Mouse (Mus musculus) urinary bladder, postnatal 0 days (tissue): ENCODE measurements around the gene Olfr548-ps1. TPM values are rescaled to one million over a fixed set of nuclear protein-coding genes. Genes with fewer than 3 reads are reported as not detected.

Source experiments
- polyA plus RNA-seq: library from polyadenylated mRNA; unstranded; fragments of >200 nt; fragmentation: Nextera tagmentation; extraction: Ambion mirVana; gene quantifications from 2 replicates; pipeline ENCODE4 v1.2.1, GENCODE M21; 2015

The Olfr548-ps1 gene
- not detected in 2 replicates for polyA plus RNA-seq

DNA sequence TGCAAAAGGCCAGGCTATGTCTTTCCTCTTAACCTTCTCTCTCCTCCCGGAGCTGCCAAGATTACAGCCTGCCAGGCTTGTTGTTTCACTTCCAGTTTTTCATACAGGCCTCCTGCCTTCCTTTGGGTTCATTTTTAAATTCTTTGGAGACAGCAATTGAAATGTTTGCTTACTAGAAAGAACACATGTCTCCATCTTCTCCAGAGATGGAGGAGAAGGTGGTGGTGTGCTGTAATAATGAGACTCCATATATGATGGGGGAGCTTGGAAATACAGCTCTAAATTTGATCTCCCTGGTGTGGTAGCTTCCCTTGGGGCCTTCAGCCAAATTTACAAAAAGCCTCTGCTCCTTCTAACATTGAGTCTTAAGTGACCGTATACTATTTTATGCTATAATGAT is at the start of gene Olfr548-ps1:
Olfr548-ps1 (plus strand) TSS at position 301 of the 400 bp plus-strand sequence.

DNA sequence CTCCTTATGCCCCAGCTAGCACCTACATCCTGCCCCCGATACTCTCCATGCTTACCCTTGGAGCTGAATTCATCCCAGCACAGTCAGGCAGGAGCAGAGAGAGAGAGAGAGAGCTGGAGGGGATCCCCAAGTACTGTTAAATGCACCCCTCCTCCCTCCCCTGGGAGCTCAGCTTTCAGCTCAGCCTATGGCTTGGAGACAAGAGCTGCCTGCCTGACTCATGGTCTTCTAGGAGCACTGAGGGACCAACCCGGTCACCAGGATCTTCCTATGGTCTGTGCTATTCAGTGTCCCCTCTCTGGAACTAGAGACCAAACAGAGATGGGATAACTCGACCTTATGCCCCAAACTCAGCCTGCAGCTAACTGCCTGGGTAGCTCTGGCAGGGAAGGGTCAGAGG is 41.2 kb upstream of the Olfr548-ps1 start, which contains the start of gene Olfr545:
Olfr545 (minus strand) TSS at position 101 of the 400 bp plus-strand sequence.

DNA sequence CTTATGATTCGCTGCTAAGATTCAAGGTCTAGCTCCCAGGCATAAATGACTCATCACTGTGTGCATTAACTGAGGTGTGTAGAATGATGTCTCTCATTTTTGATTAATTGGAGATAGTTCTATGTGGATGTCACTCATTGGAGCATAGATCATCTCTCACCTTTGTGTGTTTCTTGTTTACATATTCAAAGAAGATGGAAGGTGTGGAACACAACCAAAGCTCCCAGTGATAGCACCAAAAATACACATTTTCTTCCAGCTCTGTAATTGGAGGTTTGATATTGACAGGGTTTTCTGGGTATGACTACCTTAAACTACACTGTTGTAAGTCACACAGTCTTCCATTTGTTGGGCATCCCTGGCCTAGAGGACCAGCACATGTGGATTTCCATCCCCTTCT is 6.2 kb upstream of the Olfr548-ps1 start, which contains the start of gene Olfr547:
Olfr547 (plus strand) TSS at position 301 of the 400 bp plus-strand sequence.

DNA sequence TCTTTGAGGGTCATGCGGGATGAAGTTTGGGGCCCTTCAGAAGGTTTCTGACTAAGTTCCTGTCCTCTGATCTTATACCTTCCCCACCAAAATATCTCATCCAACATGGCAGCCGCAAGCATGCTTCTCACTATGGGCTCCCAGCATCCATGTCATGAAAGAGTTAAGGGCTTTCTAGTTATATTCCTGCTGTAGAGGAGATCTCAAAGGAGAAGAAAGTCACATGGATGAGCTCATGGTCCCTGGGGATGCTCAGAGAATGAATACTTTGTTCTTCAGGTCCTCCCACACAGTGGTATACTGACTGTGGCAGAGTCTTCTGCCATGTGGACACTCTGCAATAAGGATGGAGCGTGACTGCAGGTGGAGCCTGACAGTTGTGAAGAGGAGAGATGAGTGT is 8.9 kb downstream of the Olfr548-ps1 start, which contains the start of gene Olfr549:
Olfr549 (plus strand) TSS at position 301 of the 400 bp plus-strand sequence.

DNA sequence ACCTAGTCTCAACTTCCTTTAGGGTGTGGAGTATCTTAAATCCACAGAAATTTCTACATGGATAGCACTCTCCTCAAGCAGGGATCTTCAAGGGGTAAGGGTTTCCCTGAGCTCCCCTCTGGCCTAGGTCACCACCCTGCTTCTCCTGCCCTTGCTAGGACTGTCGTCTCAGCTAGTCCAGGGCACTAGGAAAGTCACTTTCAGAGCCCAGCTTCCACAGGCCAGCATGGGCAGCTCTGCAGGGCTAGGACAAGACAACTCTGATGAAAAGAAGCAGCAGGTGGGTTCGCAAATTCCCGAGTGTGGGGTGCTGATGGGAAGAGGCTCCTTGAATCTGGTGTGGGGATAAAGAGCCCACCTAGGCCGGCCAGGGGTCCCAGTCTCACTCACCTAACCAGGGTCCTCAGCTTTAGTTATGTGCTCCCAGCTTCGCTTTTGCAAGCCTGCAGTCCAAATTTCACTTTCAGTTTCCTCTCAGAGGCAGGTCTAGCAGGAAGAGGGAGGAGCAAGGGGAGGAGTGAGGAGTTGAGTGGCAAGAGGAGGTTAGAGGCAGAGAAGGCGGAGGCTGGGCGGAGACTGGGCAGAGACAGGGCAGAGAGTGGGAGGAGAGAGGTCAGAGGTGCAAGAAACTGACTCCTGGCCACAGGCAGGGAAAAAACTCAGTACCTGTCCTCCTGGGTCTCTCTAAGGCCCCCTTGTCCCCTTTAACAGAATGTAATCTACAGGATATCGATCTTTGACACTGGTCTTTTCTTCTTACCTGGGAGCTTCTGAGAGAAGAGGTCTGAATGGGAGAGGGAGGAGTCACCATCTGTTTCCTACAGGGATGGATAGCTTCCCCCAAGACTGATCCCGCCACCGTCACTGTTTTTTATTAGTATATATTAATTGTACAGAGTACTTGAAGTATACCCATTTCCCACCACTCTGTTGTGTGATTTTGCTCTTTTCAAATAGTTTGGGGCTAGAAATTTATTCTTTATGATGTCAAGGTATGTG is 24.6 kb downstream of the Olfr548-ps1 start, which contains the start of gene Trim21:
Trim21 (minus strand) TSS at position 488 of the 999 bp plus-strand sequence.

DNA sequence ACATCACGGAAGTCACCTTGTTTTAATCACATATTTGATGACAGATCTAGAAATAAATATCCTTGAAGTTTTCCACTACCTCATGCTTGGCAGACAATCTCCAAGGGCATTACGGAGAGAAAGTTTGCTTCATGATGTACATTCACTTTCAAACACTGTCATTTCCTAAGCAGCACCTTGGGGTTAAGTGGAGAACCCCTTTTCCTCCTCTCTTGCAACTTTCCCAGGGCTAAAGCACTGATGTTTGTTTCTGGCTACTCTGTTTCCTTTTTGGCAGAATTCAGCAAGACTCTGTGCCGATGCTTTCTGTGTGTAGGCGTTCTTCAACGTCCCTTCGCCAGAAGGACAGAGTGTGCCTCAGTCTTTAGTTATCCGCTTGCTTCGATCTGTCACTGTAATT is 30.4 kb downstream of the Olfr548-ps1 start, which contains the start of gene Olfr550:
Olfr550 (plus strand) TSS at position 301 of the 400 bp plus-strand sequence.

DNA sequence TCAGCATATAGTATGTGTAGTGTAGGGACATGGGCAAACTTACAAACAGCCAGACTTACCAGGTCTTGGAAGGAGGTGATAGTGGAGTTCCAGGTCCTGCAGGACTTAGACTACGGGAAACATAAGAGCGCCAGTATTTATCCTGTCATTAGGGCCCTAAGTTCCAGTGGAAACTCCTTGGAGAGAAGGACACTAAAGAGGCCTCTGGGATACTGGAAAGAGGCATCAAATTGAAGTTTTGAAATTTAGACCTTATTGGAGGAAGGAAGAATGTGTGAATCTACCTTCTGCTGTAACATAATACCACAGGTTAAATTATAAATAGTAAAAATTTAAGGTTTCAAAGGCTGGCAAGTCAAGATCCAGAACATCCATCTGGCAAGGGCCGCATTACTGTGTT is 51.1 kb downstream of the Olfr548-ps1 start, which contains the start of gene Olfr551:
Olfr551 (minus strand) TSS at position 101 of the 400 bp plus-strand sequence.

Other genes starting within 250 kb of the Olfr548-ps1 start
- 45.5 and 58.6 TPM in 2 replicates for gene Rrm1, start 99.2 kb upstream of the Olfr548-ps1 start, polyA plus RNA-seq
- gene Olfr543, start 59.2 kb upstream of the Olfr548-ps1 start, polyA plus RNA-seq, result 0.15 and 0.28 TPM in 2 replicates
- gene Olfr544, start 52.6 kb upstream of the Olfr548-ps1 start, polyA plus RNA-seq, result 0.05 TPM in 2 replicates
- not detected in 2 replicates for gene Olfr545, start 41.3 kb upstream of the Olfr548-ps1 start, polyA plus RNA-seq
- gene Olfr547, start 6.1 kb upstream of the Olfr548-ps1 start, polyA plus RNA-seq, result not detected in 2 replicates
- gene Olfr549, start 9.0 kb downstream of the Olfr548-ps1 start, polyA plus RNA-seq, result not detected in 2 replicates
- 0.45 and 0.80 TPM in 2 replicates for gene Trim21, start 24.6 kb downstream of the Olfr548-ps1 start, polyA plus RNA-seq
- gene Olfr550, start 30.5 kb downstream of the Olfr548-ps1 start, polyA plus RNA-seq, result not detected in 2 replicates
- gene Olfr551, start 51.0 kb downstream of the Olfr548-ps1 start, polyA plus RNA-seq, result not detected in 2 replicates
- gene Olfr552, start 56.9 kb downstream of the Olfr548-ps1 start, polyA plus RNA-seq, result not detected in 2 replicates
- not detected in 2 replicates for gene Olfr553, start 77.3 kb downstream of the Olfr548-ps1 start, polyA plus RNA-seq
- gene Olfr554, start 97.5 kb downstream of the Olfr548-ps1 start, polyA plus RNA-seq, result not detected in 2 replicates
- not detected in 2 replicates for gene Olfr555, start 117.9 kb downstream of the Olfr548-ps1 start, polyA plus RNA-seq
- gene Olfr556, start 124.0 kb downstream of the Olfr548-ps1 start, polyA plus RNA-seq, result not detected in 2 replicates
- 17.6 and 21.1 TPM in 2 replicates for gene Trim68, start 146.4 kb downstream of the Olfr548-ps1 start, polyA plus RNA-seq
- gene Olfr557, start 155.0 kb downstream of the Olfr548-ps1 start, polyA plus RNA-seq, result not detected in 2 replicates
- gene Olfr558, start 161.3 kb downstream of the Olfr548-ps1 start, polyA plus RNA-seq, result 0.28 and 0.49 TPM in 2 replicates
- not detected in 2 replicates for gene Olfr33, start 178.2 kb downstream of the Olfr548-ps1 start, polyA plus RNA-seq
- not detected in 2 replicates for gene Olfr559, start 186.6 kb downstream of the Olfr548-ps1 start, polyA plus RNA-seq
- gene Olfr560, start 218.5 kb downstream of the Olfr548-ps1 start, polyA plus RNA-seq, result 0.11 TPM in 1 of 2 replicates, not detected in the other
- 5.3 and 6.3 TPM in 2 replicates for gene Olfr78, start 218.6 kb downstream of the Olfr548-ps1 start, polyA plus RNA-seq
- gene Olfr561, start 230.3 kb downstream of the Olfr548-ps1 start, polyA plus RNA-seq, result not detected in 2 replicates